Mouse (Mus musculus): ENCODE measurements around the gene Gm5447. TPM values are rescaled to one million over a fixed set of nuclear protein-coding genes. Genes with fewer than 3 reads are reported as not detected.
A peak's percentile ranks its signal among the peaks of the same experiment; 100 is the strongest.

The Gm5447 gene
- total RNA-seq, 4 experiments from 2014 or later = not detected

DNA sequence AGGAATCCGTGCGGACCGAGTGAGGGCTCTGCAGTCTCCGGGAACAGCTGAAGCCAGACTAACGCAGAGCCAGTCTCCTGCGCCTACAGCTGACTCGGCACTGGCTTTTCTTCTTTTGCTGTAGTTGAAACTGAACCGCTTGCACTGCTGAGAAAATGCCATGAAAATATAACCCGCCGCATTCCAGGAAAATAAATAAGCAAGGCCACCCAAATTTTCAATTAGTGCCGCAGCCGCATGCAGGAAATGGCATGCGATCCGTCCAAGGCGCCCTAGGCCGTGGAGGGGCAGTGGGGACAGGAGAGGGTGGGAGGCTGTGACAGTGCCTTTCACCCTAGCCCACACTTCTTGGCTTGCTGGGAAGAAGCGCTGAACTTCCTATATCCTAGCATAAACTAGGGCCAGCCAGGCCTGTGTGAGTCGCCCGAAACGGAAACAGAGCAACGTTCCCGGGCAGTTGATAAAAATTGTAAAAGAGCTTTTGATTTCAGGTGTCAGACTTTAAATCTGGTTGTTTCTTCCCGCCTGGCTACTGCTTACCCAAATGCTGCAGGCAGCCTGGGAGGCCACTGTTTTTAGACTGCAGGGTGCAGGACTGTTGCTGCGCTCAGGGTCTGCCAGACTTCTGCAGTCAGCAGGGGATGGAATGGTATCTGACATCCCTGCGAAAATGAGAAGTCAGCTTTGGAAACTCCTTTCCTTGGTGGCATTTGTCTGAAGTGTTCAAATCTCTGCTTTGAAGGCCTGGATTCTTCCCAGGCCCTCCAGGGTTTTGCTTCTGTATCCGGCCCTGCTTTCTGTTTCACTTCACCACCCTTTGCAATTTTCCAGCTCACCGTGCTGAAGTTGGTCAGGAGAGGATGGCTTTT is 11.8 kb downstream of the Gm5447 start:
- peak; percentile 58 for DNase-seq (ENCODE audit: low spot score)

DNA sequence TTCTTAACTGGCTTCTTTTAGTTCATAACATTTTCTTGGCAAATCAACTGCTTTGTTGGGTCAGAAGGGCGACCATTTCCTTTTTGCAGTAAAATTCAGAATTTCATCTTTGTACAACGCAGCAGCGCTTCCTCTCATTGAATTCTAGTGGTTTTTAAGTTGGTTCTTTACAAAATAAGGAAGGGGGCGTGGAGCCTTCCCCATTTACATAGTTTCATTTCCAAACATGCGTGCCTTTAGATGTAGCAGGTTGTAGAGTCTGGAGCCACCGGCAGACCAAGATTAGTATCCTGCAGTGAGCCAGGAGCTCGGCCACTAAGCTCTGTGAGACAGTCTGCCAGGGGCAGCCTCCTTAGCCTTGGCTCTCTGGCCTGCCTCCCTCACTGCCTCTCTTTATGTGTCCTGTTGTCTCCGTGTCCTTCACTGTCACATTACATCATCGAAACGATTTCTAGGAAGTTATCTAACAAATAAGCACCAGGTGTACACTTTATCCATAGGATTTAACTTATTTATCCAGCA is 13.0 kb downstream of the Gm5447 start:
- peak; percentile 15 for DNase-seq (ENCODE audit: low spot score)

DNA sequence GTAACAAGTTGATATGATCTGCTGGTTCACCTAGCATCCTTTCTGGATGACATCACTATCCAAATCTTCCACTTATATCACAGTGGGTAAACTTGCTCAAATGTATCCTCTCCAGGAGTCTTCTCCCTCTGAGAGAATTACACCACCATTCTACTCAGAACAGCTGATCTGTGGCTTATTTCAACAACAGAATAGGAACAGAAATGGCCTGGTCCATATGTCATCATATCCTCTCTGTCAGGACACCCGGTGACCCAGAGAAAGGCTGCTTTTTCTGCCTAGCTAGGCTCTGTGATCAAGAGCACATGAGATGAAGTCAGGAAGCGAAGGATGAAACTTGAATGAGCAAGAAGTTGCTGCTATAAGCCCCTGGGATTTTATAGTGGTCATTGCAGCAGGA is 13.7 kb downstream of the Gm5447 start:
- DNase-seq (ENCODE audit: low spot score) = no peak

- DNase-seq (ENCODE audit: low spot score) = no peak
Measured at GRCm38 (mm10) chr13:30989710-30990109, 15.7 kb downstream of the Gm5447 start.

DNA sequence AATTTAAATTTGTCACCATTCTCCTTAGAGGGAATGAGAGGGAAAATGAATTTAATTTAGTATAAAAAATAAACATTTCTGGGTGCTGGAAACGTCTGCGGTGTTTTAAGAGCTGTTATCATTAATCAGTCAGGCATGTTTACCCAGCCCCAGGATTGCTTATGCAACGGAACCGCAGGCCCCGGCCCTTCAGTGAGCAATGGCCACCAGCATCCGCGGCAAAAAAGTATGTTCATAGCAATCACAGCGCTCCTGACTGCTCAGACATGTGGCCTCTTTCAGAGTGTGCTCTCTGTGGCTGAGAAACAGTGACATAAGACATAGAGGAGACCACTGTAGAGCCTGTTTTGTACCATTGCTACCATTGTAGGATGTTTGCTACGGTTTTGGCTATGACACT is 16.2 kb downstream of the Gm5447 start:
- no peak for DNase-seq (ENCODE audit: low spot score)

GRCm38 (mm10) chr13:30993819-30994218 is 19.8 kb downstream of the Gm5447 start:
- peak; percentile 52 for DNase-seq (ENCODE audit: low spot score)

DNA sequence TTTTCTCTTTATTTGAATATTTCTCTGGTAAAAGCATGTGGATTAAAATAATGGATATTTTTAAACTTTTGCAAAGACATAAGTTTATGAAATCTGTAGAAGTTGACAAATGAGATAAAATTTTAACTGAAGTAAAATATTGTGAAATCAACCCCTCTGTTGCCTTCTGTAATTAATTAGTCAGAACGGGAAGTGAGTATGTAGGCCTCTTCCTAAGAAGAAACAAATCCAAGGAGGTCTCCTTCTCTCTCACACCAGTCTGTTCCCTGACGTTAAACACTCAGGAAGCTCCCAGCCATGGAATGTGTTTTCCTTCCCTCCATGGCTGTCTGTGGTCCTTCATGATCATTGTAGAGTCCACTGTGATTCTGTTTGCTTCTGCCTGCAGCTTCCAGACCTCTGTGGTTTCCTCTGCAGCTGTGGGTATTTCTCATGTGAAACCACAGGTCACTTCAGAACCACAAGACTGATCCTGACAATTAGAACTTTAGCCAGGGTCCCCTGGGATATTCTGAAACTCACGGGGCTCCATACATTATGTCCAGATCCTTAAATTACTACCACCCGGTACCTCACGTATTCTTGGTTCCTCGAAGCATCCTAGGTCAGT is 20.4 kb downstream of the Gm5447 start:
- no peak for DNase-seq (ENCODE audit: low spot score)

DNA sequence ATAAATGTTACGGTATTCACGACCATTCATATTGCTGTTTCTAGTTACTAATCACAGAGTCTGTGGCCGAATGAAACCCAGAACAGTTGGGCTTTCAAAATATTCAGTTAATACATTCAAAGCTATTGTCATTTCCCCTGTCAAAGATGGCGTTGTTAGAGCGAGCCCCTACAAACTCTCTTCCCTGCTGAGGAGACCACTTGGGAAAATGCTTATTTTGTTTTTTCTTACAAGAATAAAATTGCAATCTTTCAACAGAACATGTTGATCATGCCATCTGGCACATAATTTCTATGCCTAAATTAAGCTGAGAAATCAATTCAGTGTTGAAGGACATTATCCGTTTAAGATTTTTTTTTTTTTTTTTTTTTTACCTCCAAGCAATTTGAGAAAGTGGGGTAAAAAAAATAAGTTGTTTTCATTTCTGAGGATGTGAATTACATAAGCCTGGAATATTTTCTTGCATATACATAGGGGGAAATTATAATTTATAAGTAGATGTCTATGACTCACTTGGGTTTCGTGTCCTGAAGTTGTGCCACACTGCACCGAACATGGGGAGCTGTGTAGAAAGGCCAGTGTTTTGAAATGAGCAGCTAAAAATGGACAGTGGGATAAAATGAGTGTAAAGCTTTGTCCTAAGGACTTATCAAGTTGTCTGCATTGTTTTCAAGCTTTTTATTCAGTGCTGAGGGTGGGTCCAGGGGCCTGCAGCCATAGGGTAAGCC is 23.7 kb downstream of the Gm5447 start:
- no peak for DNase-seq (ENCODE audit: low spot score)

GRCm38 (mm10) chr13:30999799-31000198 is 25.8 kb downstream of the Gm5447 start:
- DNase-seq (ENCODE audit: low spot score) = no peak

DNA sequence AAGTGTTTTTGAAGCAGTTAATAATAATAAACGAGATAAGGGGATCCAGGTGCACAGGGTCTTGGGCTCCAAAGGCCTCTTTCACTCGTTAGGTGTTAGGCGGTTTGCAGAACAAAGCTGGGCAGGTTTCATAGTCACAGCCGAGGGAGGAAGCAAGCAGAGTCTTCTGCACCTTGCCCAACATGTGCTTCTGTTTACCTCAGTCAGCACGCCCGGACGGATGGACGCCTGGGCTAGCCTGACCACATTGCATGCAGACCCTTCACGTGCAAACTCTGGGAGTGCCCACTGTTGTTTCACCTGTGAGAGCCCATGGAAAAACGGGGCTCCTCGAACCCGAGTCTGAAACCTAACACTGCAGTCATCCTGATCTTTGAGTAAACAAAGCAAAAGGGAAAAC is 30.5 kb downstream of the Gm5447 start:
- DNase-seq (ENCODE audit: low spot score) = no peak

DNA sequence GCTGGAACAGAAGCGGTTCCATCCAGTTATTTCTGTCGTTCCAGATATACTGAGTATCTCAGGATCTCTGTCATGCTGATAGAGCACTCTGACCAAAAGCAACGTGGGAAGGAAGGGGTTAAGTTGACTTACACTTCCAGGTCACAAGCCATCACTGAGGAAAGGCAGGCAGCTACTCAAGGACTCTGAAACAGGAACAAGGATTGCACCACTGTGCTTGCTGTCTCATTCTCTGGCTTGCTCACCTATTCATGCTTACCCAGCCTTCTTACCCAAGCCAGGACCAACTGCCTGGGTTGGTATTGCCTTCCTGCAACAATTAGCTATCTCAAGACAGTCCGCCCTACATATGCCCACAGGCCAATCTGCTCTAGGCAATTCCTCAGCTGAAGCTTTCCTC is 31.0 kb downstream of the Gm5447 start:
- DNase-seq (ENCODE audit: low spot score) = no peak

GRCm38 (mm10) chr13:31017545-31017944 is 43.5 kb downstream of the Gm5447 start:
- no peak for DNase-seq (ENCODE audit: low spot score)

DNA sequence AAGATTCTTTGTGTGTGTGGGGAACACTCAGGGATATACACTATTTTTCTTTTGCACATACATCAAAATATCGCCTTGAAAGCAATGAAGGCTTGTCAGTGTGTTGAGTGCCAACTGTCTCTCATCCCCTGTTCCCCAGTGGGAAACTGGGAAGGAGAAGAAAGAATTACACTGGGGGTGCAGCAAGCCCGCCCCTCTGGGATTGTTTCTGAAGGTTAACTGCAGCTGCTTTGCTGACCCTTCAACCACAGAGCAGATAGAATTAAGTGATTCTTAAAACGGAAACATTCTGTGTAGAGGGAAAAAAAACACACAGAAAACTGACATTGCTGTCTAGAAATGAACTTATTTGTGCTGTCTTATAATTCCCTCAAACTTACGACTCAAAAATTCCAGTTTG is 47.5 kb downstream of the Gm5447 start:
- no peak for DNase-seq (ENCODE audit: low spot score)

GRCm38 (mm10) chr13:31021927-31022326 is 47.9 kb downstream of the Gm5447 start:
- DNase-seq (ENCODE audit: low spot score) = no peak

- no peak for DNase-seq (ENCODE audit: low spot score)
Measured at GRCm38 (mm10) chr13:31023664-31024063, 49.7 kb downstream of the Gm5447 start.

Other genes with a start within 250 kb of the Gm5447 start
- 1 to 10 TPM in 3 of 4 experiments, under 1 TPM in 1; 0.88 to 1.9 (median 1.3) TPM for gene Irf4, start 225.0 kb upstream of the Gm5447 start, total RNA-seq (2022)
- gene Hus1b, start 26.4 kb upstream of the Gm5447 start, total RNA-seq (2022) = under 1 TPM in 3 of 4 experiments, not detected in 1; 0.28 to 0.55 (median 0.35) TPM
- 10 to 100 TPM; 13.1 to 17.2 (median 15.6) TPM for gene Exoc2, start 111 bp upstream of the Gm5447 start, total RNA-seq (2022)

Data from heart, adult 8-10 months (tissue).